Mouse (Mus musculus): ENCODE measurements around the gene Slc22a1. TPM values are rescaled to one million over a fixed set of nuclear protein-coding genes. Genes with fewer than 3 reads are reported as not detected.

Gene Slc22a1
- polyA plus RNA-seq, 1 experiment from 2014 or later: not detected

GRCm38 (mm10) chr17:12654061-12654460 is 21.6 kb downstream of the Slc22a1 start:
- Histone ChIP-seq H3K9ac (no peak overlapping the region), H3K4me3 (no peak overlapping the region), H3K4me2 (no peak overlapping the region), H3K9me3 (no peaks in the 10 kb centered on the region), H3K36me3 (no peaks in the 10 kb centered on the region), H3K27me3 (no peaks in the 10 kb centered on the region), H3K4me1 (replicated peaks) (no peaks in the 10 kb centered on the region), H3K27ac (no peak overlapping the region)
- WGBS: 70% methylated on average over 3 of the region's 3 CpGs
- ATAC-seq (ENCODE audit: low FRiP score): no peak

GRCm38 (mm10) chr17:12652604-12653003 is 23.0 kb downstream of the Slc22a1 start:
- no peaks in the 10 kb centered on the region for H3K36me3 ChIP-seq
- no peak for ATAC-seq (ENCODE audit: low FRiP score)

GRCm38 (mm10) chr17:12645461-12645860 is 30.2 kb downstream of the Slc22a1 start:
- Histone ChIP-seq H3K4me3 (no peak overlapping the region), H3K36me3 (no peaks in the 10 kb centered on the region), H3K4me1 (replicated peaks) (no peaks in the 10 kb centered on the region), H3K27ac (no peak overlapping the region), H3K4me2 (no peak overlapping the region), H3K9me3 (no peaks in the 10 kb centered on the region), H3K9ac (no peak overlapping the region), H3K27me3 (no peaks in the 10 kb centered on the region)
- 86% methylated on average over 5 of the region's 5 CpGs for WGBS
- no peak for ATAC-seq (ENCODE audit: low FRiP score)

More at GRCm38 (mm10) chr17:12652604-12653003, 23.0 kb downstream of the Slc22a1 start:
- Histone ChIP-seq H3K4me1 (replicated peaks) (no peaks in the 10 kb centered on the region), H3K27ac (no peak overlapping the region), H3K9ac (no peak overlapping the region), H3K9me3 (no peaks in the 10 kb centered on the region), H3K4me2 (no peak overlapping the region), H3K4me3 (no peak overlapping the region), H3K27me3 (no peaks in the 10 kb centered on the region)
- WGBS: 93% methylated on average over 11 of the region's 11 CpGs

- Histone ChIP-seq H3K9me3 (no peaks in the 10 kb centered on the region), H3K9ac (no peak overlapping the region), H3K27ac (no peak overlapping the region), H3K4me2 (no peak overlapping the region), H3K27me3 (no peaks in the 10 kb centered on the region), H3K4me1 (replicated peaks) (no peaks in the 10 kb centered on the region), H3K4me3 (no peak overlapping the region), H3K36me3 (no peaks in the 10 kb centered on the region)
- WGBS: 80% methylated on average over 4 of the region's 4 CpGs
- ATAC-seq (ENCODE audit: low FRiP score): no peak
Measured at GRCm38 (mm10) chr17:12641087-12641486, 34.5 kb downstream of the Slc22a1 start.

GRCm38 (mm10) chr17:12639585-12639984 is 36.0 kb downstream of the Slc22a1 start:
- Histone ChIP-seq H3K4me1 (replicated peaks) (peaks cover 4% of the 10 kb centered on the region; the same call in 1 of the 2 replicates), H3K27ac (no peak overlapping the region), H3K36me3 (no peaks in the 10 kb centered on the region), H3K27me3 (0 out of 2 replicates have a peak, but pooled peaks cover 5% of the 10 kb centered on the region), H3K9ac (no peak overlapping the region), H3K9me3 (no peaks in the 10 kb centered on the region), H3K4me2 (no peak overlapping the region), H3K4me3 (no peak overlapping the region)
- no peak for ATAC-seq (ENCODE audit: low FRiP score)
- 87% methylated on average over 3 of the region's 3 CpGs for WGBS

- no peak overlapping the region for H3K4me3 ChIP-seq
- WGBS: 62% methylated on average over 4 of the region's 4 CpGs
- H3K36me3 ChIP-seq: no peaks in the 10 kb centered on the region
- no peak overlapping the region for H3K27ac ChIP-seq
- H3K4me1 ChIP-seq (replicated peaks): peaks cover 16% of the 10 kb centered on the region
- no peaks in the 10 kb centered on the region for H3K9me3 ChIP-seq
- no peak overlapping the region for H3K9ac ChIP-seq
- H3K4me2 ChIP-seq: no peak overlapping the region
- H3K27me3 ChIP-seq: 0 out of 2 replicates have a peak, but pooled peaks cover 10% of the 10 kb centered on the region
- no peak for ATAC-seq (ENCODE audit: low FRiP score)
Measured at GRCm38 (mm10) chr17:12634814-12635213, 40.8 kb downstream of the Slc22a1 start.

GRCm38 (mm10) chr17:12631771-12632600 is 43.6 kb downstream of the Slc22a1 start:
- Histone ChIP-seq H3K9ac (0 out of 2 replicates have a peak overlapping the region, but pooled peaks have one; percentile 13), H3K27me3 (0 out of 2 replicates have a peak, but pooled peaks cover 10% of the 10 kb centered on the region), H3K9me3 (no peaks in the 10 kb centered on the region), H3K4me3 (no peak overlapping the region), H3K4me2 (no peak overlapping the region), H3K36me3 (no peaks in the 10 kb centered on the region), H3K4me1 (replicated peaks) (peaks cover 16% of the 10 kb centered on the region), H3K27ac (no peak overlapping the region)
- ATAC-seq (ENCODE audit: low FRiP score): no peak
- 43% methylated on average over 7 of the region's 7 CpGs for WGBS

- ATAC-seq (ENCODE audit: low FRiP score): no peak
- 53% methylated on average over 6 of the region's 6 CpGs for WGBS
- Histone ChIP-seq H3K4me2 (no peak overlapping the region), H3K4me1 (replicated peaks) (peaks cover 16% of the 10 kb centered on the region), H3K9ac (no peak overlapping the region), H3K9me3 (no peaks in the 10 kb centered on the region), H3K27me3 (0 out of 2 replicates have a peak, but pooled peaks cover 10% of the 10 kb centered on the region), H3K36me3 (no peaks in the 10 kb centered on the region), H3K4me3 (no peak overlapping the region), H3K27ac (no peak overlapping the region)
Measured at GRCm38 (mm10) chr17:12630976-12631730, 44.5 kb downstream of the Slc22a1 start.

GRCm38 (mm10) chr17:12627983-12628382 is 47.6 kb downstream of the Slc22a1 start:
- peaks cover 12% of the 10 kb centered on the region; the same call in 1 of the 2 replicates for H3K4me1 ChIP-seq (replicated peaks)
- no peak overlapping the region for H3K4me3 ChIP-seq
- peaks cover 7% of the 10 kb centered on the region; the same call in 1 of the 2 replicates for H3K9me3 ChIP-seq
- no peaks in the 10 kb centered on the region for H3K36me3 ChIP-seq
- H3K9ac ChIP-seq: no peak overlapping the region
- no peaks in the 10 kb centered on the region for H3K27me3 ChIP-seq
- no peak overlapping the region for H3K27ac ChIP-seq
- no peak for ATAC-seq (ENCODE audit: low FRiP score)
- 86% methylated on average over 4 of the region's 4 CpGs for WGBS
- H3K4me2 ChIP-seq: no peak overlapping the region

GRCm38 (mm10) chr17:12619641-12620040 is 56.0 kb downstream of the Slc22a1 start:
- peaks cover 1% of the 10 kb centered on the region; the same call in 1 of the 2 replicates for H3K9me3 ChIP-seq
- H3K4me3 ChIP-seq: no peak overlapping the region
- H3K4me1 ChIP-seq (replicated peaks): no peaks in the 10 kb centered on the region
- H3K27me3 ChIP-seq: no peaks in the 10 kb centered on the region
- H3K36me3 ChIP-seq: no peaks in the 10 kb centered on the region
- no peak overlapping the region for H3K9ac ChIP-seq
- 90% methylated on average over 2 of the region's 2 CpGs for WGBS
- no peak overlapping the region for H3K4me2 ChIP-seq
- no peak for ATAC-seq (ENCODE audit: low FRiP score)
- H3K27ac ChIP-seq: no peak overlapping the region

- WGBS: 63% methylated on average over 4 of the region's 4 CpGs
- H3K4me1 ChIP-seq (replicated peaks): no peaks in the 10 kb centered on the region
- H3K9me3 ChIP-seq: no peaks in the 10 kb centered on the region
- H3K4me3 ChIP-seq: no peak overlapping the region
- H3K9ac ChIP-seq: no peak overlapping the region
- no peak overlapping the region for H3K27ac ChIP-seq
- no peaks in the 10 kb centered on the region for H3K36me3 ChIP-seq
- no peaks in the 10 kb centered on the region for H3K27me3 ChIP-seq
- ATAC-seq (ENCODE audit: low FRiP score): no peak
- no peak overlapping the region for H3K4me2 ChIP-seq
Measured at GRCm38 (mm10) chr17:12615429-12615828, 60.2 kb downstream of the Slc22a1 start.
